26 mouse cellular contexts compared by ENCODE assay signal in genomic region chr19:8975491-8975890, GRCm38 (mm10). TPM values are rescaled to one million over a fixed set of nuclear protein-coding genes. Genes with fewer than 3 reads are reported as not detected.
DNase-seq lines count a peak whose midpoint lies in the region; ATAC-seq lines count a peak whose summit lies in the region.
"Had no signal": no experiment of that assay in that cellular context is flagged by ENCODE, and none has a peak within 500 bp of the region (broad histone marks: within the 10 kb centered on the region; RNA-seq: fewer than 3 reads in every experiment).

No protein-coding gene starts in this region.

- no peak for ATAC-seq in heart, embryonic 11.5 days (replicated peaks; ENCODE audit: insufficient number of reproducible peaks, low FRiP score, low TSS enrichment)
- ATAC-seq in kidney, embryonic 15.5 days (replicated peaks; ENCODE audit: low FRiP score), result no peak
- ATAC-seq: activated CD4-positive, CD25-positive, alpha-beta regulatory T cell, adult 4 months; CD4-positive, CD25-positive, alpha-beta regulatory T cell, adult 4 months; hindbrain, embryonic 16.5 days; inflammation-experienced regulatory T-cells, adult 6 months; intestine, postnatal 0 days; Patski had no signal

- DNase-seq in adrenal gland, adult (ENCODE audit: inconsistent age in 2 of 2, low spot score in 1 of 2), result peak; percentile 57 to 74
- no peak for DNase-seq in adrenal gland, postnatal 25 days
- no peak for DNase-seq in heart, postnatal 14 days
- DNase-seq in kidney, adult 8-10 months, result no peak
- no peak for DNase-seq in cerebellum, adult 11 months
- DNase-seq: adrenal gland, adult 8-10 months; B cell, adult 2 months; cerebellum, adult 8-10 months; cerebellum, postnatal 14 days; embryo, embryonic 11 days; heart, adult 18-20 months; heart, postnatal 36 days; kidney, adult 9 months had no signal

- no peaks in the 10 kb centered on the region for H3K9me3 ChIP-seq in heart, embryonic 11.5 days (replicated peaks; ENCODE audit: control insufficient read depth, low read length)
- no peaks in the 10 kb centered on the region for H3K9me3 ChIP-seq in kidney, embryonic 15.5 days (replicated peaks)
- H3K9me3 ChIP-seq: embryonic facial prominence, embryonic 15.5 days; forebrain, embryonic 10.5 days; heart, embryonic 12.5 days; hindbrain, embryonic 12.5 days had no signal

- peaks cover 81% of the 10 kb centered on the region for H3K36me3 ChIP-seq in heart, embryonic 11.5 days (ENCODE audit: control insufficient read depth, insufficient read depth, low read length)
- peaks cover 100% of the 10 kb centered on the region for H3K36me3 ChIP-seq in kidney, embryonic 15.5 days

- H3K4me3 ChIP-seq in heart, embryonic 11.5 days (ENCODE audit: low read depth, low read length), result no peak overlapping the region
- H3K4me3 ChIP-seq in kidney, embryonic 15.5 days (replicated peaks), result no peak overlapping the region
- H3K4me3 ChIP-seq: embryonic facial prominence, embryonic 15.5 days; erythroblast, embryonic 14.5 days; forebrain, embryonic 10.5 days; heart, embryonic 12.5 days; hindbrain, embryonic 12.5 days had no signal

- WGBS in heart, embryonic 11.5 days (ENCODE audit: insufficient replicate concordance), result 82% methylated on average over 2 of the region's 2 CpGs
- WGBS in kidney, embryonic 15.5 days, result 89% methylated on average over 2 of the region's 2 CpGs

- intact Hi-C loops in heart, postnatal 14 days (cut with DNase I), result loop anchor here (5.0 kb wide), 1 partner anchor 118 kb away; no protein-coding TSS in a partner anchor

- no peak overlapping the region for H3K4me2 ChIP-seq in heart, embryonic 11.5 days
- no peak overlapping the region for H3K4me2 ChIP-seq in kidney, embryonic 15.5 days
- H3K4me2 ChIP-seq: embryonic facial prominence, embryonic 15.5 days; heart, embryonic 12.5 days; hindbrain, embryonic 12.5 days had no signal

- H3K4me1 ChIP-seq in heart, embryonic 11.5 days (ENCODE audit: control insufficient read depth, insufficient read depth, low read length), result no peaks in the 10 kb centered on the region
- peaks cover 6% of the 10 kb centered on the region; the same call in 1 of the 2 replicates for H3K4me1 ChIP-seq in kidney, embryonic 15.5 days
- H3K4me1 ChIP-seq: forebrain, embryonic 10.5 days; hindbrain, embryonic 12.5 days had no signal

- no peak overlapping the region for H3K27ac ChIP-seq in heart, embryonic 11.5 days (ENCODE audit: low read depth, low read length)
- peak overlapping the region; percentile 13; the same call in 1 of the 2 replicates for H3K27ac ChIP-seq in kidney, embryonic 15.5 days
- H3K27ac ChIP-seq: embryonic facial prominence, embryonic 15.5 days; forebrain, embryonic 10.5 days; hindbrain, embryonic 12.5 days had no signal

- H3K9ac ChIP-seq in heart, embryonic 11.5 days (ENCODE audit: low read depth, low read length), result 0 out of 2 replicates have a peak overlapping the region, but pooled peaks have one; percentile 34
- no peak overlapping the region for H3K9ac ChIP-seq in kidney, embryonic 15.5 days
- H3K9ac ChIP-seq: embryonic facial prominence, embryonic 15.5 days; heart, embryonic 12.5 days; hindbrain, embryonic 12.5 days had no signal

- H3K27me3 ChIP-seq in heart, embryonic 11.5 days (ENCODE audit: control insufficient read depth, insufficient read depth, low read length), result no peaks in the 10 kb centered on the region
- H3K27me3 ChIP-seq in kidney, embryonic 15.5 days, result no peaks in the 10 kb centered on the region
- H3K27me3 ChIP-seq: embryonic facial prominence, embryonic 15.5 days; heart, embryonic 12.5 days; hindbrain, embryonic 12.5 days; Patski had no signal

RNA-seq across cellular contexts. Expression of gene Eef1g, which starts 8.7 kb away (rescaled TPM):
- 327 and 416 TPM in 2 replicates for total RNA-seq in adrenal gland, postnatal 25 days (2021)
- polyA plus RNA-seq in heart, embryonic 11.5 days (2014; fragmentation: Nextera tagmentation; extraction: Ambion mirVana), result 344 TPM in 2 replicates
- total RNA-seq in heart, postnatal 14 days (2021), result 100 to 1,000 TPM; 220 to 273 TPM
- 467 and 476 TPM in 2 replicates for polyA plus RNA-seq in kidney, embryonic 15.5 days (2015; fragmentation: Nextera tagmentation; extraction: Ambion mirVana)

RNA-seq across cellular contexts. Expression of gene Ahnak, which starts 13.6 kb away (rescaled TPM):
- total RNA-seq in adrenal gland, postnatal 25 days (2021), result 93.0 and 106 TPM in 2 replicates
- 15.1 and 17.4 TPM in 2 replicates for polyA plus RNA-seq in heart, embryonic 11.5 days (2014; fragmentation: Nextera tagmentation; extraction: Ambion mirVana)
- total RNA-seq in heart, postnatal 14 days (2021), result 100 to 1,000 TPM; 288 to 310 TPM
- polyA plus RNA-seq in kidney, embryonic 15.5 days (2015; fragmentation: Nextera tagmentation; extraction: Ambion mirVana), result 17.3 and 18.2 TPM in 2 replicates

RNA-seq across cellular contexts. Expression of gene Tut1, which starts 21.8 kb away (rescaled TPM):
- 23.1 and 23.6 TPM in 2 replicates for total RNA-seq in adrenal gland, postnatal 25 days (2021)
- polyA plus RNA-seq in heart, embryonic 11.5 days (2014; fragmentation: Nextera tagmentation; extraction: Ambion mirVana), result 17.1 and 19.8 TPM in 2 replicates
- 1 to 10 TPM; 7.6 TPM for total RNA-seq in heart, postnatal 14 days (2021)
- polyA plus RNA-seq in kidney, embryonic 15.5 days (2015; fragmentation: Nextera tagmentation; extraction: Ambion mirVana), result 32.9 and 33.5 TPM in 2 replicates

RNA-seq across cellular contexts. Expression of gene Mta2, which starts 33.8 kb away (rescaled TPM):
- total RNA-seq in adrenal gland, postnatal 25 days (2021), result 98.6 and 104 TPM in 2 replicates
- polyA plus RNA-seq in heart, embryonic 11.5 days (2014; fragmentation: Nextera tagmentation; extraction: Ambion mirVana), result 30.0 and 39.9 TPM in 2 replicates
- total RNA-seq in heart, postnatal 14 days (2021), result 10 to 100 TPM; 42.1 to 44.8 TPM
- polyA plus RNA-seq in kidney, embryonic 15.5 days (2015; fragmentation: Nextera tagmentation; extraction: Ambion mirVana), result 166 and 168 TPM in 2 replicates

RNA-seq across cellular contexts. Expression of gene Eml3, which starts 46.1 kb away (rescaled TPM):
- 57.2 and 67.5 TPM in 2 replicates for total RNA-seq in adrenal gland, postnatal 25 days (2021)
- polyA plus RNA-seq in heart, embryonic 11.5 days (2014; fragmentation: Nextera tagmentation; extraction: Ambion mirVana), result 8.1 and 8.5 TPM in 2 replicates
- total RNA-seq in heart, postnatal 14 days (2021), result 10 to 100 TPM; 12.5 to 16.2 TPM
- 28.7 and 33.5 TPM in 2 replicates for polyA plus RNA-seq in kidney, embryonic 15.5 days (2015; fragmentation: Nextera tagmentation; extraction: Ambion mirVana)

Comparison
In these comparisons a context has a peak if more than half of its experiments do, and no peak if none do; other contexts are left out.
1. DNase-seq: peak in adrenal gland, adult (2 of 2); none in adrenal gland, postnatal 25 days (single experiment), heart, postnatal 14 days (0 of 2), kidney, adult 8-10 months (0 of 2) and cerebellum, adult 11 months (single experiment).